Mouse (Mus musculus) ES-Bruce4 (cell line): Measurements from ENCODE around the gene Hydin. TPM values are rescaled to one million over a fixed set of nuclear protein-coding genes. Genes with fewer than 3 reads are reported as not detected.
A peak's percentile ranks its signal among the peaks of the same experiment; 100 is the strongest.

Experiments
- H3K27ac ChIP-seq: 2 replicates; pipeline ENCODE4 v1.5.1; 2012; ENCODE audit warnings: low read length, inconsistent platforms; ENCODE audit not compliant: insufficient read depth
- H3K27me3 ChIP-seq: 2 replicates; pipeline ENCODE4 v1.6.1; 2012; ENCODE audit warnings: mild to moderate bottlenecking, low read length, inconsistent platforms; ENCODE audit not compliant: control insufficient read depth, poor library complexity, insufficient read depth, severe bottlenecking
- H3K36me3 ChIP-seq: 2 replicates; pipeline ENCODE4 v1.6.1; 2012; ENCODE audit warnings: inconsistent platforms, mild to moderate bottlenecking, low read length, moderate library complexity; ENCODE audit not compliant: control insufficient read depth, poor library complexity, insufficient read depth, severe bottlenecking
- H3K4me1 ChIP-seq: one replicate; pipeline ENCODE4 v1.8.1; 2011; ENCODE audit warnings: low read length; ENCODE audit not compliant: control insufficient read depth, insufficient read depth
- H3K4me3 ChIP-seq: 2 replicates; pipeline ENCODE4 v1.5.1; 2011; ENCODE audit warnings: low read depth, mild to moderate bottlenecking, low read length
- H3K9ac ChIP-seq: 2 replicates; pipeline ENCODE4 v1.6.1; 2012; ENCODE audit warnings: low read depth, mild to moderate bottlenecking, inconsistent platforms; ENCODE audit not compliant: poor library complexity, severe bottlenecking
- H3K9me3 ChIP-seq: replicated peaks from 2 replicates; pipeline ENCODE4 v1.6.1; 2012; ENCODE audit warnings: mild to moderate bottlenecking, low read length, inconsistent platforms; ENCODE audit not compliant: control insufficient read depth, poor library complexity, insufficient read depth, severe bottlenecking
- CTCF ChIP-seq: IDR thresholded peaks from one replicate; pipeline ENCODE4 v1.8.1; 2011; ENCODE audit warnings: low read depth, low read length
- EP300 ChIP-seq: IDR thresholded peaks from 2 replicates; pipeline ENCODE4 v1.6.1; 2011; ENCODE audit warnings: low read depth, low read length; ENCODE audit not compliant: insufficient read depth
- POLR2A ChIP-seq: IDR thresholded peaks from one replicate; pipeline ENCODE4 v1.8.1; 2011; ENCODE audit warnings: low read length; ENCODE audit not compliant: insufficient read depth
- polyA plus RNA-seq: library from polyadenylated mRNA; stranded (reverse); fragments of >200 nt; gene quantifications from 2 replicates; pipeline ENCODE4 v1.2.4, GENCODE M21; 2011; ENCODE audit warnings: low read depth; ENCODE audit not compliant: missing spikeins, insufficient read depth, insufficient read length

The Hydin gene
- polyA plus RNA-seq, 1 experiment, result 0.19 TPM

GRCm38 (mm10) chr8:110645340-110645739 lies 378.6 kb downstream of the Hydin start:
- peaks cover 43% of the 10 kb centered on the region for H3K36me3 ChIP-seq
- H3K9me3 ChIP-seq, result no peaks in the 10 kb centered on the region
- H3K9ac ChIP-seq, result no peak overlapping the region
- no peak overlapping the region for H3K27ac ChIP-seq
- H3K4me1 ChIP-seq, result no peaks in the 10 kb centered on the region
- H3K4me3 ChIP-seq, result no peak overlapping the region
- TF ChIP-seq POLR2A (no peak), CTCF (no peak), EP300 (no peak)
- no peaks in the 10 kb centered on the region for H3K27me3 ChIP-seq

GRCm38 (mm10) chr8:110646064-110646463 lies 379.3 kb downstream of the Hydin start:
- Histone ChIP-seq H3K27me3 (no peaks in the 10 kb centered on the region), H3K27ac (no peak overlapping the region), H3K9me3 (no peaks in the 10 kb centered on the region), H3K36me3 (peaks cover 46% of the 10 kb centered on the region), H3K4me1 (no peaks in the 10 kb centered on the region), H3K9ac (no peak overlapping the region), H3K4me3 (no peak overlapping the region)
- TF ChIP-seq EP300 (no peak), CTCF (peak; percentile 84), POLR2A (no peak)

GRCm38 (mm10) chr8:110648577-110648976 lies 381.8 kb downstream of the Hydin start:
- TF ChIP-seq EP300, result no peak
- no peak for TF ChIP-seq CTCF
- no peak for TF ChIP-seq POLR2A
- Histone ChIP-seq H3K9ac (no peak overlapping the region), H3K36me3 (peaks cover 37% of the 10 kb centered on the region), H3K4me3 (no peak overlapping the region), H3K27ac (no peak overlapping the region), H3K9me3 (no peaks in the 10 kb centered on the region), H3K27me3 (no peaks in the 10 kb centered on the region), H3K4me1 (no peaks in the 10 kb centered on the region)

GRCm38 (mm10) chr8:110649286-110649685 lies 382.5 kb downstream of the Hydin start:
- Histone ChIP-seq H3K4me3 (no peak overlapping the region), H3K27me3 (no peaks in the 10 kb centered on the region), H3K27ac (no peak overlapping the region), H3K4me1 (no peaks in the 10 kb centered on the region), H3K36me3 (peaks cover 36% of the 10 kb centered on the region), H3K9me3 (no peaks in the 10 kb centered on the region), H3K9ac (no peak overlapping the region)
- TF ChIP-seq POLR2A (no peak), EP300 (no peak), CTCF (no peak)

- TF ChIP-seq EP300, result no peak
- TF ChIP-seq CTCF, result no peak
- TF ChIP-seq POLR2A, result no peak
- no peak overlapping the region for H3K27ac ChIP-seq
- H3K36me3 ChIP-seq, result peaks cover 25% of the 10 kb centered on the region
Observed at GRCm38 (mm10) chr8:110650838-110651237, 384.1 kb downstream of the Hydin start.

GRCm38 (mm10) chr8:110651847-110652246 lies 385.1 kb downstream of the Hydin start:
- Histone ChIP-seq H3K36me3 (peaks cover 24% of the 10 kb centered on the region), H3K27me3 (no peaks in the 10 kb centered on the region), H3K4me1 (no peaks in the 10 kb centered on the region), H3K27ac (no peak overlapping the region), H3K4me3 (no peak overlapping the region), H3K9me3 (no peaks in the 10 kb centered on the region), H3K9ac (no peak overlapping the region)
- TF ChIP-seq CTCF (no peak), POLR2A (no peak), EP300 (no peak)

More at GRCm38 (mm10) chr8:110650838-110651237, 384.1 kb downstream of the Hydin start:
- Histone ChIP-seq H3K27me3 (no peaks in the 10 kb centered on the region), H3K9me3 (no peaks in the 10 kb centered on the region), H3K4me3 (no peak overlapping the region), H3K4me1 (no peaks in the 10 kb centered on the region), H3K9ac (no peak overlapping the region)
